Mouse (Mus musculus) ES-Bruce4 (cell line): ENCODE measurements around the gene Tnf.

ENCODE experiments used
- CTCF ChIP-seq: IDR thresholded peaks from one replicate; pipeline ENCODE4 v1.8.1; 2011; ENCODE audit warnings: low read depth, low read length
- POLR2A ChIP-seq: IDR thresholded peaks from one replicate; pipeline ENCODE4 v1.8.1; 2011; ENCODE audit warnings: low read length; ENCODE audit not compliant: insufficient read depth

DNA sequence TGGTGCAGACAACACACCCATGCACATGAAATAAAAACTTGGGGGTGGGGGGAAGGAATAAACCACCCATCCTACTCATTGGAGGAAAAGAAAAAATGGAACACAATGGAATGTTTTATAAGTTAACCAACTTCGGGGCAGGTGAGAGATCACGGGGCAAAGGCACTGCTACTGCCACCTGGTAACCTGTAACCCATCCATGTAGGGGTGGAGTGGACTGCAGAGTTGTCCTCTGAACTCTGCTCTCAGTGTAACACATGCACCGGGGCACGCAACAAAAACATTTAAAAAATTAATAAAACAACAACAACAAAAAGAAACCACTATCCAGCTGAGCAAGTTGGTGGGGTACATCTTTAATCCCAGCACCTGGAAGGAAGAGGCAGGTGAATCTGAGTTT is 49.7 kb downstream of the Tnf start:
- TF ChIP-seq POLR2A (no peak), CTCF (no peak)
